Mouse (Mus musculus): ENCODE measurements at regions not wholly inside any gene's neighbourhood (a gene's known extent, or its start where the extent isn't known, plus 50 kb on each side); places are given as distances from the start of the nearest gene placed in this dataset.
"Not testable (repeated sequence)": the region's sequence is repeated elsewhere in the genome, so short reads cannot be mapped to it uniquely, and the experiment has no call there.

GRCm38 (mm10) chr9:9606322-9606721 lies 367.4 kb upstream of the Arhgap42 start:
- no peak for DNase-seq (ENCODE audit: low spot score in 2 of 2)

DNA sequence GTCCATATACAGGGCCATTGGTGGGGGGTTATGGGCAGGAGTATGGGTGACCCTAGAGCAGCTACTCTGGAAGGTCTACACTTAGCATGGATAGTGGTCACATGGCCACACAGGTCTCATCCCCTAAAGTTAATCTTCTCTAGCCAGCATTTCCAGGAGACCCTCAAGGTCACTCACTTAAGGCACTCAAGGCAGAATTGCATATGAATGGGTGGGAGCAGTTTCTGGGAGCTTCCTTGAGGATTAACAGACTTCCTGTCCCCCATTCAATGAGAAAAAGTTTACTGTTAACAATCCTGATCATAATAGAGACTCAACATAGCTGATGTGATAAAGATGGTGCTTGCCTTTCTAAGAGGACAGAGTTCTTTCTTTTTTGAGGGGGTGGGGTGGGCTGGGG lies 352.4 kb upstream of the Arhgap42 start:
- DNase-seq (ENCODE audit: low spot score in 2 of 2): no peak

DNA sequence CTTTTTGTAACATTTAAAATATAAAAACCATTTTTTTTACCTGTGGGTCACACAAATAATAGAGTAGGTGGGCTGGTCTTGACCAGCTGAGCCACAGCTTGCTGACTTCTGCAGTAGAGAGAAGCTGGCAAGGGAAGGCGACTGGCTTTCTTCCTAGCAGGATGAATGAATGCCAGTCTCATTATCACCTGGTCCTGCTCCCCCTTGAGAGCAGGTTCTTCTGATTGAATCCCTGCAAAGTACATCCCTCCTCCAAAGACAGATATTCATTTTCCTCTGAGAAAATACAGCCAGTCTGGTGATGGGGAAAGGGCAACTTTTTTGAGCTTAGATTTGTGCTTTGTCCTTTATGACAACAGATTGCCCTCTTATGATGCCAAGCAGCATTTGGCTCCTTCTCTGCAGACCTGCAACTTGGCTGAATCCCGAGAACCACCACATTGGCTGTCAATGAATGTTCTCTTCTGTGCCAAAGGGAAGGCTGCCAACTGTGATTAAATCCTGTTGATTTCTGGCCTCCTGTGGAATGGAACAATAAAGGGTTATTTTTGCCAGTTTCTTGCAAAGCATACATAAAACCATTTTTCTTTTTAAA lies 344.2 kb upstream of the Arhgap42 start:
- DNase-seq (ENCODE audit: low spot score in 2 of 2): no peak

GRCm38 (mm10) chr9:9582301-9583010 lies 343.6 kb upstream of the Arhgap42 start:
- DNase-seq (ENCODE audit: low spot score in 2 of 2): no peak

DNA sequence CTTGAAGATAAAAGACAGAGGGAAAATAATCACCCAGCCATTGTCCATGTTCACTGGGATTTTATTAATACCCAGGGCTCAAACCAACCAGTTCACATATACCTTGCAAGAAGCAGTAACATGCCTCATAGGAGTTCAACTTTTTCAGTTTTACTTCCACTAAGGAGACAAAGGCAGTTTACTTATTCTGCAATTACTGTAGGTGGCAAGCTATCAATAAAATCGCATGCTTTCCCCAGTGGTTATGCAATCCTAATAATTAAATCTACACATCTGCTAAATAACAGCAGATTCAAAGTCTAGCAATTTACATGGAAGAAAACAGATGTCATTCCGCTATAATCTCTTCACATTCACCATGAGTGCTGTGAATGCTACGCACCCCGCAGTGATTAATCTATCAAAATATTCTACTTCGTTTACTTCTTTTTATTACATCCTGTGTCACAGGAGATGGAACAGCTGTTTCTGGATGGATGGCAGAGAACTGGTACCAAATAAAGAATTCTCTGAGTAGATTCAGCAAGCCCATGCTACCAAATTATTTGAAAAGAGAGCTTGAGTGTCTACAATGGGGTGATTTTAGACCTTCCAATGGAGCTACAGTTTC lies 329.2 kb upstream of the Arhgap42 start:
- DNase-seq (ENCODE audit: low spot score in 2 of 2): no peak

DNA sequence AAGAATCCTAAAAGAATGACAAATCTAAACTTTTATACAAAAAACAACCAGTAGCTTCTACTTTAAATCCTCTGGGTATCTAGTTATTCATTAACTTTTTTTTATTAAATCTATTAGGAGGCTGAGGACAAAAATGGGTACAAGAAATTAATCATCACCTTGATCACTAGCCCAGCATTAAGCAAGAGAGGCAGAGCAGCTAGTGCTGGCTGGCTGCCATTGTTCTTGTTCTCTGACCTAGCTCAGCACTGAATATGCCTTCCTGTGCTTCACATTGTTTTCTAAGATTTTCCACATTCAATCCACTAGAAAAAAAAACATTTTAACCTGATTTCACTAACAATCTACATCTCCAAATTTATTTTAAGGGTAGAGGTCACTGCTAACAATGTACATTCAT lies 325.6 kb upstream of the Arhgap42 start:
- DNase-seq (ENCODE audit: low spot score in 2 of 2): no peak

- DNase-seq (ENCODE audit: low spot score in 2 of 2): no peak
Observed at GRCm38 (mm10) chr9:9548657-9549056, 309.8 kb upstream of the Arhgap42 start.

GRCm38 (mm10) chr9:9547570-9547969 lies 308.7 kb upstream of the Arhgap42 start:
- no peak for DNase-seq (ENCODE audit: low spot score in 2 of 2)

- no peak for DNase-seq (ENCODE audit: low spot score in 2 of 2)
Observed at GRCm38 (mm10) chr9:9547121-9547520, 308.2 kb upstream of the Arhgap42 start.

DNA sequence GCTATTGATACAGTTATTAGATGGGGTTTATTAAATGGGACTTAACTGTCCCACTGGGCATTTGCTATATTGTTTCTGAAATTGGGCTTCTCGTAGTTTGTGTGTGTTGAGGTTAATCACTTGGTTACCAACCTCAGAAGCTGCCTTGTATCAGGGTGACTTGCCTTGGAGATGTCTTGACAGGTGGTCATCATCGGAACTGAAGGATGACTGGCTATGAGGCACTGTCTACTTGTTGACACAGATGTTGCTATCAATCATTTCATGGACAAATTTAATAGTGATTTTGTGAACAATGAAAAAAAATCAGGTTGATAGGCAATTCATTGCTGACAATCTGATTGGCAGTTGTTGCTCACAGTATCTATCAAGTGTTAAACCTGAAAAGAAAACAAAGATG lies 261.4 kb upstream of the Arhgap42 start:
- DNase-seq (ENCODE audit: low spot score in 2 of 2): no peak

GRCm38 (mm10) chr9:9493594-9494182 lies 254.8 kb upstream of the Arhgap42 start:
- DNase-seq (ENCODE audit: low spot score in 2 of 2): no peak

GRCm38 (mm10) chr9:9477145-9477544 lies 238.2 kb upstream of the Arhgap42 start:
- DNase-seq (ENCODE audit: low spot score in 2 of 2): no peak

- no peak for DNase-seq (ENCODE audit: low spot score in 2 of 2)
Observed at GRCm38 (mm10) chr9:9475009-9475744, 236.3 kb upstream of the Arhgap42 start.

GRCm38 (mm10) chr9:9444213-9444612 lies 205.3 kb upstream of the Arhgap42 start:
- DNase-seq (ENCODE audit: low spot score in 2 of 2): no peak

GRCm38 (mm10) chr9:9420326-9420725 lies 181.4 kb upstream of the Arhgap42 start:
- DNase-seq (ENCODE audit: low spot score in 2 of 2): no peak

GRCm38 (mm10) chr9:9412460-9413181 lies 173.7 kb upstream of the Arhgap42 start:
- no peak for DNase-seq (ENCODE audit: low spot score in 2 of 2)

DNA sequence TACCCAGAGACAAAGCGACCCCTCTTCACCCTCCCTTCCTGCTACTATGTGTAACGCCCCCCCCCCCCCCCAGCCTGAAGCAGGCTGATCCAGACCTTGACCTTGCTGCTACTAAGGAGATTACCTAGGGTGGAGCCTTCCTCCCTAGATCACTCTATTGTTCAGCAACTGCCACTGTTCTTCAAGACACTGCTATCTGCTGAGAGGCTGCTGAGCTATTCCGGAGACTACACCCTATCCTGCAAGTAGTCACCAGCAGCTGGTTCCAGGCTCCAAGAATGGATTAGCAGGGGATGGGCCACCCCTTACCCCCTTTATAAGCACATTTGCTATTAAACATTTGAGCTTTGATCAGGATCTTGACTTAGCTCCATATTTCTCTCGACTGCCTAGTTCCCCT lies 155.3 kb upstream of the Arhgap42 start:
- not testable (repeated sequence) for DNase-seq (ENCODE audit: low spot score in 2 of 2)

DNA sequence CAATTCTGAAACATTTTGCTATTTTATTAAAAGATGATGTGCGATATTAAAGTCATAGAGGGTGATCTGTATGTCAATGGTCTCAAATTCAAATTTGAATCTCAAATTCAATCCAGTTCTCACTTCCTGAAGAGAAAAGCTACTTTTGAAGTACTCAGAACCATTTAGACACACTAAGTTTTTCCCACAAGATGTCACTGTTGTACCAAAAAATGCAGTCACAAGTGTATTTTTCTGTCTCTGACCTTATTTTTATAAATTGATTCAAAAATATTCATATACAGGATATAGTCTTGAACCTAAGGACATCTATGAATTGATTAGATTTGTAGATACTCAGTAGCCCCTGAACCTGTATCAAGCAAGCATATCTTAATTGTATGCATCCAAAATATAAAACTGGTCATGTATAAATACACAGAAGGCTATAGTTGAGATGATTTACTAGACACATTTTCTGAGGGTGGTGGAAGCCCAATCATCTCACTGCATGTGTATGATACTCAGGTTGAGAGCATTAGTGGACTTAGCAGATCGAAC lies 137.8 kb upstream of the Arhgap42 start:
- no peak for DNase-seq (ENCODE audit: low spot score in 2 of 2)

GRCm38 (mm10) chr9:9375304-9375904 lies 136.5 kb upstream of the Arhgap42 start:
- DNase-seq (ENCODE audit: low spot score in 2 of 2): peak in 1 of 2 experiments; percentile 9

GRCm38 (mm10) chr9:9372594-9372993 lies 133.7 kb upstream of the Arhgap42 start:
- DNase-seq (ENCODE audit: low spot score in 2 of 2): no peak

DNA sequence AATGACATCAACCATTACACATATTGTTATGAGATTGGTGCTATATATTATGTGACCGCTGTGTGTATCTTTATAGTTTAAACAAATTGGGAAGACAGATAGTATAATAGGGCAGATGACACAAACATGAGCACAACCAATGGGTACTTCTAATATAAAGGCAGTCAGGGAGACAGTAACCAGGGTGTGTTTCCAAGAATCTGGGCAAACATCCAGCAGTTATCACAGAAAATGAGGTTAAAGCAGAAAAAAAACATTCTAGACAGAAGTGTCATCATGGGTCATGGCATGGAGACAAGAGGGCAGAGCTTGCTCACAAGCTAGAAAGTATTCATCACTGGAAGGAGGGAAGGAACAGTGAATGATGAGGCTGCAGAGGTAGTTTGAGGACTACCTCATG lies 129.8 kb upstream of the Arhgap42 start:
- no peak for DNase-seq (ENCODE audit: low spot score in 2 of 2)
